Mouse (Mus musculus) T-helper 1 cell (primary cell): ENCODE measurements around the gene Limch1.

Experiments
- in situ Hi-C: fragments of 300-600 bp; cut with MboI, MseI; formaldehyde crosslinking; loops from one replicate; pipeline ENCODE4 v1.15.1; 2025; ENCODE audit warnings: high pct_unique_total_duplicates

Gene Limch1

DNA sequence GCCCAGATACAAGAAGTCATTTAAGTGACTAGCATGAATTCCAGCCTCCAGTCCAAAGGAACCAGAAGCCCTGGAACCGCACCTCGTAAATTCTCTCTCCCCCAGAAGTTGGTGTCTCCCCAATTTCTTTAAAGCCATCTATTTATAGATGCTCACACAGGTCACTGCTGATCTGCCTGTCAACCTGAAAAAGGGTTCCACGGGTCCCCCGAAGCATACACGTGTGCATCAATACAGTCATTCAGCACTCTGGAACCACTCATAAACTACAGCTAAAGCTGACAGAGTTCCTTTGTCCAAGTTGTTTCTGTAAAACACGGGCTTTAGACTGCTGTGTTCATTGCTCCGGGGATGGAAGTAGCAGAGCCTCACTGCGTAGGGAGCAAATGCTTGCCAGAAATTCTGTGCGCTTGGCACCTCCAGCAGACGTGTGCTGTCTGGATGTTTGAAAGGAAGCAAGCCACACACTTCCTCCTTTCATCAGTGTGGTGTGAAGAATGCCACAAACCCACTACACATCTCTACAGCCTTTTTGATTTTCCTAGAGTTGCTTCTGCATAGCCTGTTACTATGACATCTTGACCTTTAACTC lies 278.9 kb downstream of the Limch1 start:
- in situ Hi-C loops, result no loop called here

DNA sequence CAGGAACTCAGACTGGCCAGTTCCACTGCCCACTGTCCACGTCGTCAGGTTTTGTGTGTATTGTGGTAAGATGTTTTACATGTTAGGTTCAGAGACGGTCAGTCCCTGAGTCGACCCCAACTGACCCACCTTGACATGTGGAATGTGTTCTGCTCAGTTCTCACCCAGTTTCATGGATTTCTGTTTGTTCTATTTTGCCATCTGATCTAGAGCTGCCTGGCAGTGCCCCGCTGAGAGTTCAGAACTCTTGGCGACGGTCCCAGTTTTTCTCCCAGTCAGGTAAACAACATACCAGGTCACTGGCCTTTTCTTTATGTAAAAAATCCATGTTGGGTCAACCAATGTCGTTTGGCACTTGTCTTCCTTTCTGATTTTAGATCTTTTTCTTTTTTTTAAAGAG lies 279.5 kb downstream of the Limch1 start:
- in situ Hi-C loops, result no loop called here

DNA sequence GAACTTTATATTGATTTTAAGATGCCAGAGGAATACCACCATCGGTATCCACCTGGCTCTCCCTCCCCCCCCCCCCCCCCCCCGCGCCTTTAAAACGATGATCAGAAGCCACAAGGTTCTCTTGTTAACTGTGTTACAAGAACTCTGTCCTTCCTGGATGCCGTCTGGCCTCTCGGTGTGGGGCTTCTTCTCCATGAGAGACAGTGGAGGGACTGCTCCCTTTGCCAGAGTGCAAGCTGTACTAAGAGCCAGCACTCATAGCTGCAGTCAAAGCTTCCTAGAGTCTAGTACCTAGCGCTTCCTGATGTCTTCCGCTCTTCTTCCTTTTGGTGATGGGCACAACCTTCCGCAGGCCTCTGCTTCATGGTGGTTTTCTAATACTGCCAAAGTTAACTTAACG lies 280.0 kb downstream of the Limch1 start:
- in situ Hi-C loops, result no loop called here

DNA sequence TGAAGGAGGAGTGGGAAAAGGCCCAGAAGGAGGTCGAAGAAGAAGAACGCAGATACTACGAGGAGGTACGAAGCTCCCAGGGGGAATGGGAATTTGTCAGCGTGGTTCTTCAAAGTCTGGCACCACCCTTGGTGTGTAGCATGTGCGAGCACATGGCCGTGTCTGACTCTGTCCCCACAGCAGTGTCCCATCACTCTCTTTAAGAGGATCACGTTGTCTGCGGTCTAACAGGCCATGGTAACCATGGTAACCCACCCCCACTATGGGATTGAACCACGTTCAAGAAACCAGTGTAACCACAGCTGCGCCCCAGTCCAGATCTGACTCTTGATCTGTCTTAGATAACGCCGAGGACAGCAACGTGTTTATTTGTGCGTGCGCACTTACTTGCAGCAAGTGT lies 283.2 kb downstream of the Limch1 start:
- in situ Hi-C loops, result no loop called here

DNA sequence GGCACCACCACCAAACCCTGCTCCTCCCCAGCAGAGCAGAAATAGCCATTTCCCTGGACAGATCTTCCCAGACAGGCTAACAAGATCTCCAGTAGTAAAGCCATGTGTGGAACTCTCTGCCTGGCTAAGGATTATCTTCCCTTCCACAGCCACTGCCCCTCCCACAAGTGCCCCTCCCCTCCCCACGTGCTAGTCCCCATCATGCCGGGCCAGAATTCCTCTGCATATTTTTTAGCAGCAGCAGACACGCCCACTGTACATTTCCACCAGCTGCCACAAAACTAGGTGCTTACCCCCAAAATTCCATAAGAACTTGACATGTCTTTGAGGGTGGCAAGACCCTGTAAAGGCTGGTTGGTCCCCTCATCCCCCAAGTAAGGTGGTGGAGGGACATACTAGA lies 284.3 kb downstream of the Limch1 start:
- in situ Hi-C loops, result no loop called here

DNA sequence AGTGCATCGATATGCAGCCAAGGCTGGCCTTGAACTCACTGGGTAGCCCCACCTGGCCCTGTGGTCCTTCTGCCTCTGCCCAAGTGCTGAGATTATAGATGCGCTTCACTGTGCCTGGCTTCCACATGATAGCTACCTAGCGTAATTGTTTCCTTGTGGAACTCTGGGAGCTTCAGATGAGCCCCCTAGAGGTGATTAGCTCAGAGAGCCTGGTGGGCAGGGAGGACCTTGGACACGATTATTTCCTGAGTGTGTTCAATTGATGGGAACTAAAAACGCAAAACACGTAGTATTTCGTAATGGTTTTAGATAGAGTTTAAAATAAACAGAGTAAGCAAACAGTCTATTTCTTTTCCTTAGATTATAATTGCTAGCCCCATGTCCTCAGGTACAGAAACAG lies 287.0 kb downstream of the Limch1 start:
- in situ Hi-C loops, result no loop called here

DNA sequence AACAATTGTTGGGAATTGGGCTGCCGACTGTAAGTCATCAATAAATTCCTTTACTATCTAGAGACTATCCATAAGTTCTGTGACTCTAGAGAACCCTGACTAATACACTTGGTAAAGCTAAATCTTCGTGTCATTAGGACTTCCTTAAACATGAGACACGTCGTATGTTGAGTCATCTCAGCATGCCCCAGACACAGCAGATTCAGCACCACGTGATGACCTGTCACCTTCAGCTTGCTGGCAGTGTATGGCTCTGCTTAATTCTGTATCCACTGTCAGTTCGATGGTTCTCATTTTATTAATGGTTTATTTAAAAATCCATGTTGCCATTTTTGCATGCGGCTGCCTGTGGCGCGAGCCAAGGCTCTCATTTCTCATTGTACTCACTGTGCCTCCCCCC lies 298.3 kb downstream of the Limch1 start:
- in situ Hi-C loops, result no loop called here

- in situ Hi-C loops, result loop anchor here (5.0 kb wide), 1 partner anchor 194 kb away; no protein-coding TSS in a partner anchor
Observed at GRCm38 (mm10) chr5:67048003-67048402, 302.4 kb downstream of the Limch1 start.

- in situ Hi-C loops, result no loop called here
Observed at GRCm38 (mm10) chr5:67057803-67058202, 312.2 kb downstream of the Limch1 start.

DNA sequence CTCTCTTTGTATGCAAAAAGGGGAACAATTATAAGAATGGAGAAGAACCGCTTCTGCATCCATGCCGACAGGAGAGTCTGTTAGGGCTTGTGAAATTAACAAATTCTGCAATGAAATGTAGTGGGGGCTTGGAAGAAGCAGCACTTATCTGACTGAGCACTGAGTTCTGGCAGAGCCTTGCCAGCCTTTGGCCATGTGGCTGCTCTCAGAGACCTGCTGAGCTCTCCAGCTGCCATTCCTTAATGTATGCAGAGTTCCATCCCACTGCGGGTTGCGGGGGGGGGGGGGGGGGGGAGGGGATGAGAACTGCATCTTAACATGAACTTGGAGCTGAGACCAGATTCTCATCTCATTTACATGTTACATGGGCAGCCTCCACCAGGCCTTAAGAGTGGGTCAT lies 314.9 kb downstream of the Limch1 start:
- in situ Hi-C loops, result no loop called here

GRCm38 (mm10) chr5:67063596-67063995 lies 318.0 kb downstream of the Limch1 start:
- in situ Hi-C loops, result no loop called here

DNA sequence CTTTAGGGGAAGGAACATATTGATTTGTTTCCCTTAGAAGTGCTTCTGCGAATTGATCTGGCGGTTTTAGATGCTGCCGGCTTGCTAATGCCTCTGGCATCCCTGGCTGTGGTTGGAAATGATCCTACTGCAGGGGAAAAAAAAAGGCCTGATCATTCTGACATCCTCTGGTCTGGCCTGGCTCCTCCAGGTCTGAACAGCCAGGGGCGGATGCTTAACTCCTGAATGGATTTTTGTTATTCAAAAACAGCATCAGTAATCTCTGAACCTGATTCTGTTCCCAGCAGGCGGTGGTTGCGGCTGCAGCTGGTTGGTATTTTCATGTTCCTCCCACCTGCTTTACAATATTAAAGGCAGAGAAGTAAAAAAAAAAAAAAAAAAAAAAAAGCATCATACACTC lies 337.5 kb downstream of the Limch1 start:
- in situ Hi-C loops, result no loop called here

DNA sequence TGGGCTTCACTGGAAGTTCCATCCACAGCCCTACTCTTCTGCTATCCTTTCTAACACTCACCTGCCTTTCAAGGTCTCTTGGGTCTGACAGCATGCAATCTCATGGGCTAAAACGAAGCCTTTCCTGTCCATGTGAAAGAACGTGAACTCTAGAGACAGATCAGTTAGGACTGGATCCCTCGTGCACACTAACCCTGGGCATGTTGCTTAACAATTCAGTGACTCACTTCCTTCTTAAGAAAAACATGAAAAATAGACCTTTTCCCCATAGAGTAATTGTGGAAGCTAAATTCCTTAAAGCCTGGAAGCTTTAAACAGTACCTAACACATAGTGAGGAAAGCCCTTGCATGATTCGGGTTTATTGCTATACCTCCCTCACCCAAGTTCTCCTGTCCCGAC lies 345.2 kb downstream of the Limch1 start:
- in situ Hi-C loops, result loop anchor here (5.0 kb wide), 1 partner anchor 141 kb away; no protein-coding TSS in a partner anchor

- in situ Hi-C loops, result loop anchor here (5.0 kb wide), 1 partner anchor 141 kb away; no protein-coding TSS in a partner anchor
Observed at GRCm38 (mm10) chr5:67091766-67092165, 346.1 kb downstream of the Limch1 start.

- in situ Hi-C loops, result loop anchor here (5.0 kb wide), 1 partner anchor 138 kb away; no protein-coding TSS in a partner anchor
Observed at GRCm38 (mm10) chr5:67093991-67094390, 348.4 kb downstream of the Limch1 start.

DNA sequence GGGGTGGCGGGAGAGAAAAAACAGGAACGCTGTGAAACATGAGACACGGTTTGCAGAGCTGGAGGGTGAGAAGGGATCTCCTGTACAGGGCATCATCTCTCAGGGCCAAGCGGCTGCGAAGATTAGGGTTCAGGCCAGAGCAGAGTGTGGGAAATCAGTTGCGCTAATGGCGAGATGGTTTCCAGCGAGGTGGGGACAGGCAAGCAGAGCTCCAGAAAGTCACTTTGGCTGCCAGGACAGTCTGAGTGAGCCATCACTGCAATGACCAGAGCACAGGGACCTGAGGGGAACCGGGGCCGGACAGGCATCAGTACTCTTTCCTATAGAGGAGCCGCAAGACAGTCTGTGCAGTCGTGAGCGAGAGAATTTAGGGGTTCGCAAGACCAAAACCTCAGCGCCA lies 349.5 kb downstream of the Limch1 start:
- in situ Hi-C loops, result no loop called here

DNA sequence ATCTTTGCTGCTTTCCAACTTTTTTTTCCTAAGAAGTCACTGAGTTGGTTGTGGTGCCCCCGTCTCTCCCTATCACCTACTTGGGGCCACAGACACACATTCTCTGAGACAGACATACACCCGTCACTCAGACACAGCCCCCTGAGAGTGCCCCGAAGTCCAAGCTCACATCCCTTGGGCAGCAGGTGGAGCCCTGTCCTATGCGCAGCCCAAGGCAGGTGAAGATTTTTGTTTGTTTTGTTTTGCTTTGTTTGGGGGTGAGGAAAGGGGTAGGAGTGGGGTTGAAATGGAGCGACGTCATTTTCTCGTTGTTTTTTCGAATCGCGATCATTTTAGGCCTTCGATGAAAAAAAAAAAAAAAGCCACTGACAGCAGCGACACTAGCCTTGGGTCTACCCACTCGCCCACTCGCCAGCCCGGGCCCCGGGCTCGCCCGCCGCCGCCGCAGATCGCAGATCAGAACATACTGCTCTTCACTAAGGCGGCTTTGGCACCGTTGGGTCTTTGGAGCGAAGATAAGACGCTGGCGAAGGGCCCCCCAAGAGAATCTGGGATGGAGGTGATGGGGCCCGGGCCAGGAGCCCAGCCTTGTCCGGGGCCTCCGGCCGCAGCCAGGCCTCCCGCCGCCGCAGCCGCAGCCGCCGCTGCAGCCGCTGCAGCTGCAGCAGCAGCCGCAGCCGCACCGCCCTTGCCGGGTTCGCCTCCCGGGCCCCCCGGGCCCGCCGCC lies 350.2 kb downstream of the Limch1 start:
- in situ Hi-C loops, result no loop called here

DNA sequence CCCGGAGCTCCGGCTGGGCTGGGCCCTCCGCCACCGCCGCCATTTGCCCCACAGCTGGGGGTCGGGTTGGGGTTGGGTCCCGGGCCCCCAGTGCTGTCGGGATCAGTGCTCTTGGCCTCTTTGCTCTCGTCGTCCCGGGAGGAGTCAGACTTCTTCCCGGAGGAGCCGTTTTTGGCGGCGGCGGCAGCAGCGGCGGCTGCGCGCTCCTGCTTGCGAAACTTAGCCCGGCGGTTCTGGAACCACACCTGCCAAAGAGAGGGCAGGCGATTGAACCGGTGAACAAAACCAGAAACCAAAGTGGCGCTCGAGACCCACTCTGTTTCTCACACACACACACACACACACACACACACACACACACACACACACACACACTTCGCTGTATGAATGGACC lies 350.7 kb downstream of the Limch1 start:
- in situ Hi-C loops, result no loop called here

- in situ Hi-C loops, result no loop called here
Observed at GRCm38 (mm10) chr5:67097106-67098050, 351.8 kb downstream of the Limch1 start.

- in situ Hi-C loops, result no loop called here
Observed at GRCm38 (mm10) chr5:67098051-67098732, 352.6 kb downstream of the Limch1 start.

GRCm38 (mm10) chr5:67098733-67099323 lies 353.2 kb downstream of the Limch1 start, which contains the start of gene Phox2b:
Phox2b (minus strand) TSS chr5:67099301.
- in situ Hi-C loops, result no loop called here
